Mouse (Mus musculus) granulocyte monocyte progenitor cell, adult 5-6 weeks (primary cell): ENCODE results near the gene Tor3a. TPM values are rescaled to one million over a fixed set of nuclear protein-coding genes. Genes with fewer than 3 reads are reported as not detected.

Source experiments
- total RNA-seq, 2 experiments: library from RNA; stranded (forward) in 1 of 2; stranded (reverse) in 1 of 2; fragments of 200-712, 200-1000 nt in 1 of 2; fragments of >200 nt in 1 of 2; fragmentation: Nextera tagmentation in 1 of 2; gene quantifications; 2 replicates each; pipeline ENCODE4 v1.2.3; 2014 to 2017

Gene Tor3a
- total RNA-seq, 2 experiments from 2014 or later: 33.5 to 40.0 TPM

Other genes starting within 250 kb of the Tor3a start
- gene Soat1, start 200.0 kb downstream of the Tor3a start, total RNA-seq (2014; fragmentation: Nextera tagmentation): 86.0 and 109 TPM in 2 replicates
- 109 and 119 TPM in 2 replicates for gene Soat1, start 200.0 kb downstream of the Tor3a start, total RNA-seq (2017)
- gene Gm10031, start 150.3 kb downstream of the Tor3a start, total RNA-seq (2014; fragmentation: Nextera tagmentation): 1.8 and 5.8 TPM in 2 replicates
- gene Gm10031, start 150.3 kb downstream of the Tor3a start, total RNA-seq (2017): 11.7 and 14.4 TPM in 2 replicates
- gene Abl2, start 115.6 kb downstream of the Tor3a start, total RNA-seq (2014; fragmentation: Nextera tagmentation): 11.4 and 12.6 TPM in 2 replicates
- gene Abl2, start 115.6 kb downstream of the Tor3a start, total RNA-seq (2017): 15.6 and 22.6 TPM in 2 replicates
- gene Fam20b, start 44.7 kb upstream of the Tor3a start, total RNA-seq (2014; fragmentation: Nextera tagmentation): 18.6 and 30.9 TPM in 2 replicates
- 44.5 and 47.2 TPM in 2 replicates for gene Fam20b, start 44.7 kb upstream of the Tor3a start, total RNA-seq (2017)
- gene Angptl1, start 164.2 kb upstream of the Tor3a start, total RNA-seq (2014; fragmentation: Nextera tagmentation): not detected in 2 replicates
- not detected in 2 replicates for gene Angptl1, start 164.2 kb upstream of the Tor3a start, total RNA-seq (2017)